Mouse (Mus musculus) heart, embryonic 15.5 days (tissue): ENCODE measurements around the gene Tas1r3. TPM values are rescaled to one million over a fixed set of nuclear protein-coding genes. Genes with fewer than 3 reads are reported as not detected.

Experiments
- ATAC-seq: fragments of 200-750 bp; cut with Nextera tagmentation; replicated peaks from 2 replicates; pipeline ENCODE4 v1.8.0; 2017; ENCODE audit warnings: low read depth, moderate TSS enrichment; ENCODE audit not compliant: insufficient number of reproducible peaks, insufficient read depth, low FRiP score
- H3K27ac ChIP-seq: fragments of 300-500 bp; sonication (generic); 2 replicates; pipeline ENCODE4 v1.5.1; 2015; ENCODE audit warnings: mild to moderate bottlenecking, inconsistent platforms
- H3K27me3 ChIP-seq: fragments of 300-500 bp; sonication (generic); 2 replicates; pipeline ENCODE4 v1.6.1; 2015; ENCODE audit warnings: inconsistent platforms
- H3K36me3 ChIP-seq: fragments of 300-500 bp; sonication (generic); 2 replicates; pipeline ENCODE4 v1.6.1; 2015; ENCODE audit warnings: mild to moderate bottlenecking, inconsistent platforms
- H3K4me1 ChIP-seq: fragments of 300-500 bp; sonication (generic); replicated peaks from 2 replicates; pipeline ENCODE4 v1.6.1; 2015; ENCODE audit warnings: inconsistent platforms
- H3K4me2 ChIP-seq: fragments of 300-500 bp; sonication (generic); 2 replicates; pipeline ENCODE4 v1.6.1; 2015; ENCODE audit warnings: inconsistent platforms, mild to moderate bottlenecking, moderate library complexity
- H3K4me3 ChIP-seq: fragments of 300-500 bp; sonication (generic); 2 replicates; pipeline ENCODE4 v1.5.1; 2015; ENCODE audit warnings: mild to moderate bottlenecking, inconsistent platforms
- H3K9ac ChIP-seq: fragments of 300-500 bp; sonication (generic); 2 replicates; pipeline ENCODE4 v1.6.1; 2015; ENCODE audit warnings: mild to moderate bottlenecking, inconsistent platforms
- H3K9me3 ChIP-seq: fragments of 300-500 bp; sonication (generic); replicated peaks from 2 replicates; pipeline ENCODE4 v1.6.1; 2016; ENCODE audit warnings: inconsistent platforms
- WGBS: fragments of 180-500 bp; shearing (Covaris S2); methylation state at CpG from one replicate; pipeline ENCODE4 v1.1.7; 2015; ENCODE audit warnings: mixed read lengths; 5-methylcytosine and 5-hydroxymethylcytosine counted together
- polyA plus RNA-seq: library from polyadenylated mRNA; unstranded; fragments of >200 nt; fragmentation: Nextera tagmentation; extraction: Ambion mirVana; gene quantifications from 2 replicates; pipeline ENCODE4 v1.2.1, GENCODE M21; 2015

Tas1r3 gene
- polyA plus RNA-seq, 1 experiment from 2014 or later: 0.14 TPM

DNA sequence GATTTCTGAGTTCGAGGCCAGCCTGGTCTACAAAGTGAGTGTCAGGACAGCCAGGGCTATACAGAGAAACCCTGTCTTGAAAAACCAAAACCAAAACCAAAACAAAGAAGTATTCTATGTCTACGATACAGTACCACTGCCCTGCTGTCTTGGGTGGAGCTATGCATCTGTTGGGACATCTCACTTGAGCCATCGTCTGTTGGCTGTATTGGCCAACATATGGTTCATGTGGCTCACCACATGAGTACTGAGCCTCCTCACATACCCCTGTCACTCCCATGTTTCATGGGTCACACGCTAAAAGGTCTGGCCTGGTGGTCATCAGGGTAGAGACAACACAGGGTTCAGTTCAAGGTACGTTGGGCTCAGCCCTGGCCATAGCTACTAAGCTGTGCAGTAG is 23.2 kb upstream of the Tas1r3 start:
- H3K9ac ChIP-seq: no peak overlapping the region
- H3K36me3 ChIP-seq: peaks cover 47% of the 10 kb centered on the region
- no peaks in the 10 kb centered on the region for H3K27me3 ChIP-seq
- no peak overlapping the region for H3K4me2 ChIP-seq
- WGBS: 87% methylated on average over 5 of the region's 5 CpGs
- ATAC-seq: no peak
- H3K27ac ChIP-seq: no peak overlapping the region
- no peaks in the 10 kb centered on the region for H3K9me3 ChIP-seq
- H3K4me1 ChIP-seq: peaks cover 14% of the 10 kb centered on the region
- no peak overlapping the region for H3K4me3 ChIP-seq

DNA sequence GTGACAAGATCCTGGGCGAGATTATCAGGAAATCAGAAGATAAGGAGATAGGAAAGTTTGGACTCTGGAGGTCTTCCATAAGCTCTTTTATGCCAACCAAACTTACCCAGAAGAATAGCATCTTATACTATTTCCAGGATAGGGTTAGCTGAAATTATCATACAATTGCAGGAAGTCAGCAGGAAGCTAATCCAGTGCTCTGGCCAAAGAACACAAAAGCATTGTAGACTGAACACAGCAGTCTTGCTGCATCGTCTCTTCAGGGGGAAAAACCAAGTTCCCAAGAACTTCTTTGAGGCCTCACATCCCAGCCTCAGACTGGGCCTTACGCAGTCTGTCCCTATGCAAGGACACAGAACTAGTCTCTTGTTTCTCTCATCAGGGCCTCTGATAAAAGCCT is 20.4 kb upstream of the Tas1r3 start:
- H3K4me2 ChIP-seq: no peak overlapping the region
- no peak overlapping the region for H3K4me3 ChIP-seq
- H3K9me3 ChIP-seq: no peaks in the 10 kb centered on the region
- peak; percentile 64; the same call in 1 of the 2 replicates for ATAC-seq
- no peaks in the 10 kb centered on the region for H3K27me3 ChIP-seq
- H3K9ac ChIP-seq: no peak overlapping the region
- peaks cover 42% of the 10 kb centered on the region for H3K36me3 ChIP-seq
- 0 out of 2 replicates have a peak, but pooled peaks cover 3% of the 10 kb centered on the region for H3K4me1 ChIP-seq
- WGBS: 61% methylated on average over 3 of the region's 3 CpGs
- H3K27ac ChIP-seq: peak overlapping the region; percentile 60

DNA sequence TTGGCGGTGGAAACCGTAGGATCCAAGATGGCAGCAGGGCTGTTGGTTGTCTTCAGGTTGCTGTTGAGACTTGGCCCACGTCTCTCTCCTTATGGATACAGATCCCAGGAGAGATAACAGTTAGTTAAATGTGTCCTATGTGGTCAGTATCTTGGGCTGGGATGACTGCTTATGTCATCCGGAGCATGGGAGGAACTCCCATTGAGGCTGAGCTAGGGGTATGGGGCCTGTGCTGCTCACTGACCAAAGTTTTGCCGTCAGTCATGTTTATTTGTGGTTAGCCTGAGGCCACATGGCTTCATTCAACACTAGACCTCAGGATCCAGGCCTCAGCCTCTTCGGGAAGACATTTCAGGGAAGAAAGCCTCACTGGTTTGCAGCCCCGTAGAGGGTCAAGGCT is 8.2 kb upstream of the Tas1r3 start:
- Histone ChIP-seq H3K4me1 (peaks cover 13% of the 10 kb centered on the region), H3K27me3 (no peaks in the 10 kb centered on the region), H3K36me3 (peaks cover 36% of the 10 kb centered on the region), H3K4me3 (no peak overlapping the region), H3K9ac (0 out of 2 replicates have a peak overlapping the region, but pooled peaks have one; percentile 28), H3K9me3 (no peaks in the 10 kb centered on the region), H3K27ac (no peak overlapping the region), H3K4me2 (no peak overlapping the region)
- 88% methylated on average over 7 of the region's 7 CpGs for WGBS
- no peak for ATAC-seq

DNA sequence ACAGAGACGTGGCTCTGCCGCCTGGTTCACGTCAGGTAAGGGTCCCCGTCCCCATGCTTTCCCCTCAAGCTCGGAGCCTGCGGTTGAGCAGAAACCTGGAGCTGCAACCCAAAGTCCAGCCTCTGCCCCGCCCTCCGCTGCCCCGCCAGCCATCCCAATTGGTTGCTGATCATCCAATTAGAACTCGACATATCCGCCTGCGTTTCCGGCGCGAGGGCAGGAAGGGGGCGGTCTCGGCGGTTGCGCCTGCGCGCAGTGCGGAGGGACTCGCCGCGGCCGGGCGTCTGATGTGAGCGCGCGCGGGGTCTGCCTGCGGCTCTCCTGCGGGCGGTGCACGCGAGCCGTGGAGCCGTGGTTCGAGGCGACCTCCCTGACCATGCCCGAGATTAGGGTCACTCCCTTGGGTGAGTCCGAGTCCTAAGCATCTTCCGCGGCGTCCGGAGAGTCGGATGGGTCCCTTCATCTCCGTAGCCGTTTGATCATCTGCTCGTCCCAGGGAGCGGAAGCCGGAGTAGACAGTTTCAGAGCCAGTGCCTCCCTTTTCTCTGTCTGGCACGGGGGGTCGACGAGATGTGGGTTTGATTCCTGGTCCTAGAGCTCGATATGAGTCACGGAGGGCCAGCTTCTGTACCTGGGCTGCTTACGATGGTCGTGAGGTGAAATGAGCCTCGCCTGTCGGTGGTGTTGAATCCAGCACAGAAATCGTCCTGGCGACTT is 6.3 kb upstream of the Tas1r3 start, which contains the start of the genes Cptp and Ints11:
Gene Cptp, minus strand, starts transcription at position 124 of the 717 bp plus-strand sequence.
Gene Ints11, plus strand, starts transcription at position 230 of the 717 bp plus-strand sequence.
- peak; percentile 96 for ATAC-seq

DNA sequence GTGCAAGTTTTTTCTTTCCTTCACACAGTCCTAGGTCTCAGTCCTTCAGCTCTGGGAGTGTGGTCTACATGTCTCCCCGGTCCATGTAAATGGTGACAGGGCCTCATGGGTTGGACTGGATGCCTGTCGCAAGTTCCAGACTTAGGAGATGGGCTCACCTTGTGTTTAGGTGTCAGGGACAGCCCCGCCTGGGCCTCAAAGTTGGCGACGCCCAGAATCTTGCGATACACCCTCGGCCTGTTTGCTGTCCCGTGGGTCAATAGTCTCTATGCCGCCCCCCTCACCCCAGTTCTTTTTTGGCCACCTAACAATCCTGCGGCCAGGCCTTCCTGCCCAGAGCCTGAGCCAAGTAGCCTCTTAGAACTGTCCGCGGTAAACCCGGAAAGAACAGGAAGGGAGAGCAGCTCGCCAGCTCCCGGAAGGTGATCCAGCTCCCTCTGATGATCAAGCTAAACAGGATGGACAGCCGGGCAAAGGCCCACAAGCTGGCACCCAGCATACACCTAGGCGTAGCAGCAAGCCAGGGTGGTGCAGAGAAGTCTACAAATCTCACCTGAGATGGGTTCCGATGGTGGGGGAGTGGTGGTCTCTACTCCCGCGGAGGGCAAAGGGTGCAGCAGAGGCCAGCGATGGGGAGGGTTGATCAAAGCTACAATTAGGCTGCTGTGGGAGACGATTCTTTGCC is 5.6 kb upstream of the Tas1r3 start:
- Histone ChIP-seq H3K4me3 (peak overlapping the region; percentile 78), H3K27ac (no peak overlapping the region), H3K27me3 (no peaks in the 10 kb centered on the region), H3K9me3 (no peaks in the 10 kb centered on the region), H3K4me1 (peaks cover 13% of the 10 kb centered on the region), H3K36me3 (peaks cover 24% of the 10 kb centered on the region), H3K4me2 (peak overlapping the region; percentile 88), H3K9ac (peak overlapping the region; percentile 64)
- peak; percentile 19; the same call in 1 of the 2 replicates for ATAC-seq
- 6% methylated on average over 22 of the region's 22 CpGs for WGBS

More for the DNA sequence above, 6.3 kb upstream of the Tas1r3 start, which contains the start of the genes Cptp and Ints11:
- peaks cover 13% of the 10 kb centered on the region for H3K4me1 ChIP-seq
- H3K9me3 ChIP-seq: no peaks in the 10 kb centered on the region
- no peaks in the 10 kb centered on the region for H3K27me3 ChIP-seq
- peak within 1 kb of the TSS; percentile 76 for H3K9ac ChIP-seq
- peak within 1 kb of the TSS; percentile 78 for H3K4me3 ChIP-seq
- H3K27ac ChIP-seq: peak within 1 kb of the TSS; percentile 55
- WGBS: 0% methylated on average over 63 of the region's 63 CpGs
- H3K36me3 ChIP-seq: peaks cover 30% of the 10 kb centered on the region
- H3K4me2 ChIP-seq: peak within 1 kb of the TSS; percentile 88

DNA sequence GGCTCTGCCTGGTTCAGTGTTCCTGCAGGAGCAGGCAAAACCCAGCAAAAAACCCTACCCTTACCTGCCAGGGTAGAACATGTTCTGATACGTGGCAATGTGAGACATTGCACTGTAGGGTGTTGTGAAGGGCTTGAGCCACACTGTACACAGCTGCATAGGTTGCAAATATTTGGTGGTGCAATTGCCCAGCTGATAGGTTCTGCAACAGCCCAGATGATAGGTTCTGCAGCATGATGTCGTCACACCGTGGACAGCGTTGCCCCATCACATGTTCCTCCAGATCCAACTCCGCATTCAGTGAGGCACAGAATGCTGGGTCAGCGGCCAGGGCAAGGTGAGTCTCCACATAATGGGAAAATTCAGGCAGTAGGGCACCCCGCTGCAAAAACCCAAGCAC is 1.4 kb downstream of the Tas1r3 start:
- no peaks in the 10 kb centered on the region for H3K9me3 ChIP-seq
- no peak for ATAC-seq
- no peak overlapping the region for H3K4me2 ChIP-seq
- WGBS: 85% methylated on average over 7 of the region's 7 CpGs
- no peak overlapping the region for H3K9ac ChIP-seq
- H3K4me3 ChIP-seq: no peak overlapping the region
- no peak overlapping the region for H3K27ac ChIP-seq
- H3K36me3 ChIP-seq: peaks cover 33% of the 10 kb centered on the region
- no peaks in the 10 kb centered on the region for H3K4me1 ChIP-seq
- no peaks in the 10 kb centered on the region for H3K27me3 ChIP-seq

DNA sequence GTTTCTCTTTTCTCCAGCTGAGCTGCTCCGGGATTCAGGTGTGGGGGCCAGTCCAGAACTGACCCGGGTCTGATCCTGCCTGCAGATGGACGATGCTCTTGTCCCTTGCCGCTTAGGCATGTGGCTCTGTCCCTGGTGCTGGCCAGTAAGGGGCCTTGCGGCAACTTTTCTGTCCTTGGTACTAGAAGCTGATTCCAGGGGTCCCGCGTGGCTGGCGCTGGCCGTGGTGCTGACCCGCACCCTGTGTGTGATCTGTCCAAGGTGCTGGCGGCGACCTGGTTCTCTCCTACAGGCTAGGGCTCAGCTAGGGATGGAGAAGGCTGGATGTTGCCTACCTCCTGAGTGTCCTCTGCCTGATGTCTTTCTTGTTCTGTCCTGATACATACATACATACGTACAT is 3.8 kb downstream of the Tas1r3 start:
- H3K4me3 ChIP-seq: no peak overlapping the region
- H3K4me2 ChIP-seq: no peak overlapping the region
- peak; percentile 24 for ATAC-seq
- H3K9ac ChIP-seq: no peak overlapping the region
- peaks cover 41% of the 10 kb centered on the region for H3K36me3 ChIP-seq
- no peaks in the 10 kb centered on the region for H3K4me1 ChIP-seq
- H3K27me3 ChIP-seq: no peaks in the 10 kb centered on the region
- no peaks in the 10 kb centered on the region for H3K9me3 ChIP-seq
- no peak overlapping the region for H3K27ac ChIP-seq
- WGBS: 15% methylated on average over 13 of the region's 13 CpGs

DNA sequence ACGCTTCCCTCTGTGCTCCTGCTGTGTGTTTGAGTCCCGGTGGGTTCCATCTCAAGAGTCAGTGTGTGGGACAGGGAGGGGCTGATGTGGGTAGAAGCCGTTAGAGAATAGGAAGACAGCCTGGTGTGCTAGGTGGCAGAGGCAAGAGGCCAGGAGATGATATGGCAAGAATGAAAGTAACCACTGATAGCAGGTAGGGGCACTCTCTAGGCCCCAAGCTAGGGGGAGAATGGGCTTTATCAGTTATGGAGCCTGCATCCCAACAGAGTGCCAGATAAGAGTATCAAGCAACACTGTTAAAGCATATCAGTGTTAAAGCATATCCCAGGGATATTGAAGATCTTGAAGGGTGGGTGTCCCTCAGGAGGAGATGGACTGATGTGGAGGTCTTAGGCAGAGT is 6.3 kb downstream of the Tas1r3 start:
- peaks cover 41% of the 10 kb centered on the region for H3K36me3 ChIP-seq

DNA sequence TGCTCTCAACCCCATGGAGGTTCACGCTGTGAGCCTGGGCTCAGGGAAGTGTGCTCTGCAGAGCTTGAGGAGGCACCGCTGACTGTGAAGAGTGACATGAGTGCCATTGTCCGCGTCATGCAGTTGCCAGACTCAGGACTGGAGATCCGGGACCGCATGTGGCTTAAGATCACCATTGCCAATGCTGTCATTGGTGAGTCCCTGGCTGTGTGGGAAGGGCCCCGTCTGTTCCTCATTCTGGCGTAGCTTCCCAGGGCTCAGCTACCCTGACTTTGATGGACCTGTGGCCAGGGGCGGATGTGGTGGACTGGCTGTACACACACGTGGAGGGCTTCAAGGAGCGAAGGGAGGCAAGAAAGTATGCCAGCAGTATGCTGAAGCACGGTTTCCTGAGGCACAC is 7.1 kb downstream of the Tas1r3 start:
- Histone ChIP-seq H3K4me2 (no peak overlapping the region), H3K4me1 (peaks cover 3% of the 10 kb centered on the region), H3K27ac (no peak overlapping the region), H3K36me3 (peaks cover 41% of the 10 kb centered on the region), H3K9ac (no peak overlapping the region), H3K27me3 (no peaks in the 10 kb centered on the region), H3K4me3 (no peak overlapping the region), H3K9me3 (no peaks in the 10 kb centered on the region)
- no peak for ATAC-seq
- 91% methylated on average over 12 of the region's 12 CpGs for WGBS

More for the DNA sequence above, 6.3 kb downstream of the Tas1r3 start:
- 76% methylated on average over 3 of the region's 3 CpGs for WGBS
- H3K27me3 ChIP-seq: no peaks in the 10 kb centered on the region
- H3K9me3 ChIP-seq: no peaks in the 10 kb centered on the region
- H3K4me2 ChIP-seq: no peak overlapping the region
- no peak overlapping the region for H3K27ac ChIP-seq
- no peak for ATAC-seq
- peaks cover 1% of the 10 kb centered on the region for H3K4me1 ChIP-seq
- no peak overlapping the region for H3K9ac ChIP-seq
- H3K4me3 ChIP-seq: no peak overlapping the region

DNA sequence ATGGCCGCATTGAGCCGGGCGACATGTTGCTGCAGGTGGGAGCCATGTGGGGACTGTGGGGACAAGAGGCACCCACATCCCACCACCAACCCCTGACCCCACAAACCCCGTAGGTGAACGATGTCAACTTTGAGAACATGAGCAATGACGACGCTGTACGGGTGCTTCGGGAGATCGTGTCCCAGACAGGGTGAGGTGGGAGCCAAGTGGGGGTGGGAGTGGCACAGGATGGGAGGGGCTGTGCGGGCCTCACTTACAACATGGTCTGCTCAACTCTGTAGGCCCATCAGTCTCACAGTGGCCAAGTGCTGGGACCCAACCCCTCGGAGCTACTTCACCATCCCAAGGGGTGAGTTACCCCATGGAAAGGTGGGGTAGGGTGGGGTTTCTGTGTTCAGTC is 8.2 kb downstream of the Tas1r3 start:
- Histone ChIP-seq H3K36me3 (peaks cover 41% of the 10 kb centered on the region), H3K27ac (no peak overlapping the region), H3K4me3 (no peak overlapping the region), H3K27me3 (no peaks in the 10 kb centered on the region), H3K4me1 (peaks cover 3% of the 10 kb centered on the region), H3K9ac (no peak overlapping the region), H3K9me3 (no peaks in the 10 kb centered on the region), H3K4me2 (no peak overlapping the region)
- no peak for ATAC-seq
- 93% methylated on average over 12 of the region's 12 CpGs for WGBS

DNA sequence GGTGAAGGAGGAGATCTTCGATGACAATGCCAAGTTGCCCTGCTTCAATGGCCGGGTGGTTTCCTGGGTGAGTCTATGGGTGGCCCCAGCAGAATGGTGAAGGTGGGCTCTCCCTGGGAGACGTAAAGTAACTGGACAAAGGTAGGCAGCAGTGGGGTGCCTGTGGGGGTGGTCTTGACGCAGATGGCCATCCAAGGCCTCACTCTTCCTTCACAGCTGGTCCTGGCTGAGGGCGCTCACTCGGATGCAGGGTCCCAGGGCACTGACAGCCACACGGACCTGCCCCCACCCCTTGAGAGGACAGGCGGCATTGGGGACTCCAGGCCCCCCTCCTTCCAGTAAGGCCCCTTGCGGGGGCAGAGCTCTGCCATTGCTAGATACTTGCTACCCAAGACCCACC is 9.7 kb downstream of the Tas1r3 start:
- no peak for ATAC-seq
- Histone ChIP-seq H3K27ac (no peak overlapping the region), H3K9ac (no peak overlapping the region), H3K9me3 (no peaks in the 10 kb centered on the region), H3K36me3 (peaks cover 35% of the 10 kb centered on the region), H3K4me1 (peaks cover 17% of the 10 kb centered on the region), H3K4me2 (no peak overlapping the region), H3K27me3 (no peaks in the 10 kb centered on the region), H3K4me3 (no peak overlapping the region)
- 86% methylated on average over 9 of the region's 9 CpGs for WGBS
